Mouse (Mus musculus) ES-Bruce4 (cell line): Measurements from ENCODE around the gene Unc93b1.

Source experiments
- CTCF ChIP-seq: IDR thresholded peaks from one replicate; pipeline ENCODE4 v1.8.1; 2011; ENCODE audit warnings: low read depth, low read length
- EP300 ChIP-seq: IDR thresholded peaks from 2 replicates; pipeline ENCODE4 v1.6.1; 2011; ENCODE audit warnings: low read depth, low read length; ENCODE audit not compliant: insufficient read depth
- POLR2A ChIP-seq: IDR thresholded peaks from one replicate; pipeline ENCODE4 v1.8.1; 2011; ENCODE audit warnings: low read length; ENCODE audit not compliant: insufficient read depth

DNA sequence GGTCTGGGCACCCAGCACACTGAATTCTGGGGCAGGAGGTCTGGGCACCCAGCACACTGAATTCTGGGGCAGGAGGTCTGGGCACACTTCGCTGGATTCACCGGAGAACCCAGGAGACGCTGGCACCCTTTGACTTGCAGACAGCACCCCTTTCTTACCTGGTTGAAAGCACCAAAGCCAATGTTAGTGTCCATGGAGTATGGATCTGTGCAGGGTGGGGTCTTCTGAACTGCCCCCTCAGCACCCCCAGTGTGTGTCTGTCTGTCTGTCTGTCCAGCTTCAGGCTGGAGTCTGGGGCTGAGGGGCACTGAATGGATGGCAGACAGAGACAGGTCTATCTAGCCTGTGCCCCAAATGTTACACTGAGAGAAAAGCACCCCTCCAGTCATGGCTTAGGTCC lies 56.6 kb downstream of the Unc93b1 start:
- TF ChIP-seq CTCF (no peak), EP300 (no peak), POLR2A (no peak)
